Mouse (Mus musculus): Measurements from ENCODE around the gene Cnnm2. TPM values are rescaled to one million over a fixed set of nuclear protein-coding genes. Genes with fewer than 3 reads are reported as not detected.
A peak's percentile ranks its signal among the peaks of the same experiment; 100 is the strongest.

Cnnm2 gene
- polyA plus RNA-seq, 2 experiments, result 4.8 to 6.7 TPM

GRCm38 (mm10) chr19:46763932-46764762, 2.8 kb downstream of the Cnnm2 start:
- peaks cover 31% of the 10 kb centered on the region for H3K27me3 ChIP-seq (ENCODE audit: control insufficient read depth, insufficient read depth, low read length)

GRCm38 (mm10) chr19:46764763-46765117, 3.3 kb downstream of the Cnnm2 start:
- peaks cover 31% of the 10 kb centered on the region for H3K27me3 ChIP-seq (ENCODE audit: control insufficient read depth, insufficient read depth, low read length)
- WGBS, result 77% methylated on average over 9 of the region's 9 CpGs
- H3K36me3 ChIP-seq (ENCODE audit: control insufficient read depth, insufficient read depth, low read length), result no peaks in the 10 kb centered on the region
- H3K4me1 ChIP-seq (ENCODE audit: control insufficient read depth, insufficient read depth, low read length), result peaks cover 22% of the 10 kb centered on the region
- no peak overlapping the region for H3K9ac ChIP-seq (ENCODE audit: low read depth, low read length, severe bottlenecking)
- H3K27ac ChIP-seq (replicated peaks; ENCODE audit: low read depth, low read length), result no peak overlapping the region
- DNase-seq (ENCODE audit: low spot score), result no peak
- peak overlapping the region; percentile 22; the same call in 1 of the 2 replicates for H3K4me2 ChIP-seq (replicated peaks; ENCODE audit: low read depth, low read length, severe bottlenecking)
- ATAC-seq (ENCODE audit: low FRiP score, low read depth), result no peak
- no peaks in the 10 kb centered on the region for H3K9me3 ChIP-seq (ENCODE audit: control insufficient read depth, low read length)
- TF ChIP-seq POLR2A (IDR thresholded peaks at IDR 0.05; ENCODE audit: borderline replicate concordance, extremely low read depth, insufficient read depth, insufficient read length), result no peak
- no peak overlapping the region for H3K4me3 ChIP-seq (replicated peaks; ENCODE audit: low read length)

More at GRCm38 (mm10) chr19:46763932-46764762, 2.8 kb downstream of the Cnnm2 start:
- no peaks in the 10 kb centered on the region for H3K36me3 ChIP-seq (ENCODE audit: control insufficient read depth, insufficient read depth, low read length)
- no peaks in the 10 kb centered on the region for H3K9me3 ChIP-seq (ENCODE audit: control insufficient read depth, low read length)
- H3K4me3 ChIP-seq (replicated peaks; ENCODE audit: low read length), result peak overlapping the region; percentile 86
- peaks cover 22% of the 10 kb centered on the region for H3K4me1 ChIP-seq (ENCODE audit: control insufficient read depth, insufficient read depth, low read length)
- no peak for TF ChIP-seq POLR2A (IDR thresholded peaks at IDR 0.05; ENCODE audit: borderline replicate concordance, extremely low read depth, insufficient read depth, insufficient read length)
- ATAC-seq (ENCODE audit: low FRiP score, low read depth) (no peak), DNase-seq (ENCODE audit: low spot score) (no peak)
- no peak overlapping the region for H3K9ac ChIP-seq (ENCODE audit: low read depth, low read length, severe bottlenecking)
- H3K27ac ChIP-seq (replicated peaks; ENCODE audit: low read depth, low read length), result no peak overlapping the region
- H3K4me2 ChIP-seq (replicated peaks; ENCODE audit: low read depth, low read length, severe bottlenecking), result peak overlapping the region; percentile 100; the same call in 1 of the 2 replicates
- WGBS, result 67% methylated on average over 12 of the region's 12 CpGs

GRCm38 (mm10) chr19:46766125-46766524, 4.7 kb downstream of the Cnnm2 start:
- DNase-seq (ENCODE audit: low spot score) (no peak), ATAC-seq (ENCODE audit: low FRiP score, low read depth) (no peak)
- no peaks in the 10 kb centered on the region for H3K9me3 ChIP-seq (ENCODE audit: control insufficient read depth, low read length)
- no peak overlapping the region for H3K27ac ChIP-seq (replicated peaks; ENCODE audit: low read depth, low read length)
- peaks cover 31% of the 10 kb centered on the region for H3K27me3 ChIP-seq (ENCODE audit: control insufficient read depth, insufficient read depth, low read length)
- no peak for TF ChIP-seq POLR2A (IDR thresholded peaks at IDR 0.05; ENCODE audit: borderline replicate concordance, extremely low read depth, insufficient read depth, insufficient read length)
- H3K4me1 ChIP-seq (ENCODE audit: control insufficient read depth, insufficient read depth, low read length), result peaks cover 23% of the 10 kb centered on the region
- no peaks in the 10 kb centered on the region for H3K36me3 ChIP-seq (ENCODE audit: control insufficient read depth, insufficient read depth, low read length)
- H3K4me3 ChIP-seq (replicated peaks; ENCODE audit: low read length), result no peak overlapping the region
- WGBS, result 73% methylated on average over 5 of the region's 5 CpGs
- no peak overlapping the region for H3K4me2 ChIP-seq (replicated peaks; ENCODE audit: low read depth, low read length, severe bottlenecking)
- no peak overlapping the region for H3K9ac ChIP-seq (ENCODE audit: low read depth, low read length, severe bottlenecking)

GRCm38 (mm10) chr19:46769759-46770158, 8.4 kb downstream of the Cnnm2 start:
- no peak overlapping the region for H3K9ac ChIP-seq (ENCODE audit: low read depth, low read length, severe bottlenecking)
- WGBS, result 83% methylated on average over 11 of the region's 11 CpGs
- no peak overlapping the region for H3K4me3 ChIP-seq (replicated peaks; ENCODE audit: low read length)
- H3K36me3 ChIP-seq (ENCODE audit: control insufficient read depth, insufficient read depth, low read length), result no peaks in the 10 kb centered on the region
- no peak for DNase-seq (ENCODE audit: low spot score)
- H3K9me3 ChIP-seq (ENCODE audit: control insufficient read depth, low read length), result no peaks in the 10 kb centered on the region
- H3K4me1 ChIP-seq (ENCODE audit: control insufficient read depth, insufficient read depth, low read length), result peaks cover 7% of the 10 kb centered on the region
- no peak for TF ChIP-seq POLR2A (IDR thresholded peaks at IDR 0.05; ENCODE audit: borderline replicate concordance, extremely low read depth, insufficient read depth, insufficient read length)
- no peak for ATAC-seq (ENCODE audit: low FRiP score, low read depth)
- H3K27ac ChIP-seq (replicated peaks; ENCODE audit: low read depth, low read length), result no peak overlapping the region
- H3K4me2 ChIP-seq (replicated peaks; ENCODE audit: low read depth, low read length, severe bottlenecking), result no peak overlapping the region
- peaks cover 3% of the 10 kb centered on the region for H3K27me3 ChIP-seq (ENCODE audit: control insufficient read depth, insufficient read depth, low read length)

GRCm38 (mm10) chr19:46771801-46772200, 10.4 kb downstream of the Cnnm2 start:
- no peaks in the 10 kb centered on the region for H3K9me3 ChIP-seq (ENCODE audit: control insufficient read depth, low read length)

More at GRCm38 (mm10) chr19:46771801-46772200, 10.4 kb downstream of the Cnnm2 start:
- H3K27ac ChIP-seq (replicated peaks; ENCODE audit: low read depth, low read length), result no peak overlapping the region
- H3K4me1 ChIP-seq (ENCODE audit: control insufficient read depth, insufficient read depth, low read length), result peaks cover 7% of the 10 kb centered on the region
- ATAC-seq (ENCODE audit: low FRiP score, low read depth) (no peak), DNase-seq (ENCODE audit: low spot score) (no peak)
- no peak overlapping the region for H3K4me2 ChIP-seq (replicated peaks; ENCODE audit: low read depth, low read length, severe bottlenecking)
- no peak for TF ChIP-seq POLR2A (IDR thresholded peaks at IDR 0.05; ENCODE audit: borderline replicate concordance, extremely low read depth, insufficient read depth, insufficient read length)
- H3K27me3 ChIP-seq (ENCODE audit: control insufficient read depth, insufficient read depth, low read length), result no peaks in the 10 kb centered on the region
- 36% methylated on average over 6 of the region's 6 CpGs for WGBS
- no peaks in the 10 kb centered on the region for H3K36me3 ChIP-seq (ENCODE audit: control insufficient read depth, insufficient read depth, low read length)
- H3K9ac ChIP-seq (ENCODE audit: low read depth, low read length, severe bottlenecking), result no peak overlapping the region
- H3K4me3 ChIP-seq (replicated peaks; ENCODE audit: low read length), result no peak overlapping the region
